Mouse (Mus musculus): ENCODE results near the gene Spop.

- TF ChIP-seq GATA1 (IDR thresholded peaks at IDR 0.05; ENCODE audit: low read length) (no peak), TAL1 (IDR thresholded peaks at IDR 0.05; ENCODE audit: low read length) (no peak)
Measured at GRCm38 (mm10) chr11:95412615-95413014, 1.3 kb upstream of the Spop start.

Measured in erythroblast, embryonic 14.5 days (primary cell).